Mouse (Mus musculus): ENCODE data around the gene Etv2.

DNA sequence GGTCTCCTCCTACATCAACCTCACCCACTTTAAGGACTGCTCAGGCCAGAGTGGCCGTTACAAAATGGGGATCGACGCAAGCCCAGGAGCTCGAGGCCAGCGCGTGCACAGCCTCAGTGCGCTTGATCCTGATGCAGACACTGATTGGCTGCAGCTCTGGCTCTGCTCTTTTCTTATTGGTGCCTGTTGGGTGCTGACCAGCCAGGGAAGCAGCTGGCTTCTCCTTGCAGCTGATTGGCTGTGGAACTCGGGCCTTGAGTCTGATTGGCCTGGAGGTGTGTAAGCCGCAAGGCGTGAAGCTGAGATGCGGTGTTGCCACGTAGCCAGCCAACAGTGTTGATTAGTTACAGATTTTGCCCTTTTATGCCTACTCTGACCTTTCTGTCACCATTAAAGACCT is 36.9 kb downstream of the Etv2 start, which contains the start of gene Zbtb32:
- no peak for TF ChIP-seq CTCF (IDR thresholded peaks at IDR 0.05; ENCODE audit: borderline replicate concordance, insufficient read depth, low read length)
- no peak for TF ChIP-seq POLR2A (IDR thresholded peaks at IDR 0.05; ENCODE audit: low read depth, low read length)
